Mouse (Mus musculus): ENCODE measurements at regions not wholly inside any gene's neighbourhood (a gene's known extent, or its start where the extent isn't known, plus 50 kb on each side); places are given as distances from the start of the nearest gene placed in this dataset.
A peak's percentile ranks its signal among the peaks of the same experiment; 100 is the strongest.
"Not testable (repeated sequence)": the region's sequence is repeated elsewhere in the genome, so short reads cannot be mapped to it uniquely, and the experiment has no call there.

DNA sequence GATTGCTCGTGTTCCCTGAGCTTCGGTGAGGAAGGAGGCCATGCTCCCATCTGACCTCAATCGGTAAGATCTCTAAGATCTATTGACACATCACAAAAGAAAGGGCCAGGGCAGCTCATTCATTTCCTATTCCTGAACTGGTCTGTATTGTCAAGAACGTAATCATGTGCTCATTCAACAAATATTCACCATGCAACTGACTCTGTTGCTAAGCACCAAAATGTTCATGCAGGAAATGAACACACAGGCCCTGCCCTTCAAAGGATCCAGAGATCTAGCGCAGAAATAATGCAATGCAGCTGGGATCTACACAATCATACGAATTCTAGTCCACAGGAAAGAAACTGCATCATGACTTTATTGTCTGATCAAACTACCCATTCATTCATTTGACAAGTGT lies 413.3 kb downstream of the Lrig3 start:
- no peak for DNase-seq (ENCODE audit: low read depth, low spot score)

DNA sequence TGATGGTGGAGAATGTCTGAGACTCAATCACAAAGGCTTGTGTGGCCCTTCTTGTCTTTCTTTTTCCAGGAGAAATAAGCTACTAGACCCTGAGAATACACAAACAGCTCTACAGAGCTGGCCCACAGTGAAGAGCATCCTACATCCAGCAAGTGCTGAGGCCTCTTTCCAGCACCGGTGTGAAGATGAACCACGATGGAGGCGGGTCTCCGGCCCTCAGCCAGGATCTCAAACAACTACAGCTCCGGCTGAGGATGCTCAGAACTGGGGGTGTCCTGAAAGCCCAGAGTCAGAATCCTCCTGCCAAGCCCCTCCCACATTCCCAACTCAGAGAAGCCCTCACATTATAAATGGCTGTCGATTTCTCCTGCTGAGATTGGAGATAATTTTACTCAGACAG lies 407.9 kb downstream of the Lrig3 start:
- DNase-seq (ENCODE audit: low read depth, low spot score) = no peak

DNA sequence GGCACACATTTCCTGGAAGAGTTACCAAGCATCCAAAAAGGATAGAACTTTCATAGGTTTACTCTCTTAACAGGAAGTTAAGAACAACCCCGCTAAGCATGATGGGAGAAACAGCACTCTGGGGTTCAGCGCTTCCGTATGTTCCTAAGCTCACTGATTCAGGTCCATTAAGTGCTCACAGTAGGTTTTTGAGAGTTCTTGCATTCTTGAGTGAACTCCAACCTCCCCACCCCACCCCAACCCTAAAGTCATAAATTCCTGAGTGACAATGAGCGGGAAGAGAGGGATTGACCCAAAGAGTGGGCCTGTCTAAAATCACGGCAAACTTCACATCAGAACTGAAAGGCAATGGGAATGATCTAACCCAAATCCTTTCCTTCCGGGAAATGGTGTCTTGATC lies 405.9 kb downstream of the Lrig3 start:
- DNase-seq (ENCODE audit: low read depth, low spot score) = no peak

DNA sequence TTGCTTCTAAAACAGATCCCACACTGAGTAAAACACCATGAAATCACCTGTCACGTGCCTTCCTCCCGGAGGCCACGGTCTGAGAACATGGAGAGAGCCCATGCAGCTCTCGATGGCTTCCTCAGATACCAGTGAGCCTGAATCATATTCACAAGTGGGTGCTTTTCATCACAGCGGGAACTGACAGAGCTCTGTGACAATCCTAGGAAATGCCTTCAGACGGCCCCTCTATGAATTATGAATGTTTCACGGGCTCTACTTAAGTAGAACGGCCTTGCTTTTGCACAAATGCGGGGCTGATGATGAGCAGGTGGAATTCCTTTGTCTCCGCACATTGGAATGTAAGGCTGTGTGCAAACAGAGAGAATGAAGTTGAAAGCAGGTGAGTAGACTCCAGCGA lies 383.1 kb downstream of the Lrig3 start:
- no peak for DNase-seq (ENCODE audit: low read depth, low spot score)

DNA sequence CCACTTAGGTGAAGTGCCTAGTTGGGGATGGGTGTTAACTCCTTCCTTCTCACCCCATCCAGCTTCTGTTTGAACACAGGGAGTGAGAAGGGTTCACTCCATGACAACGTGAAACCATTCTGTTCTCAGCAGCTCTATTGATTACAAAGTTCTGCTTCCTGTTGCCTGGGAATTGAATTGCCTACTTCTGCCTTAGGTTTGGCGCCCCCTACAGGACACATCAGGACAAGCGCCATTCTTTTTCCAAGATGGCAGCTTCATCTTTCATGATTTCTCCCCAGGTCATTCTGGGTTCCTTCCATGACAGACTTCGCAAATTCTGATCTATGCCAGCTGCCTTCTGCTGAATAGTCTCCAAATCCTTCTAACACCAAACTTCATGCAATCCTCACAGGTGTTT lies 371.5 kb downstream of the Lrig3 start:
- DNase-seq (ENCODE audit: low read depth, low spot score) = no peak

DNA sequence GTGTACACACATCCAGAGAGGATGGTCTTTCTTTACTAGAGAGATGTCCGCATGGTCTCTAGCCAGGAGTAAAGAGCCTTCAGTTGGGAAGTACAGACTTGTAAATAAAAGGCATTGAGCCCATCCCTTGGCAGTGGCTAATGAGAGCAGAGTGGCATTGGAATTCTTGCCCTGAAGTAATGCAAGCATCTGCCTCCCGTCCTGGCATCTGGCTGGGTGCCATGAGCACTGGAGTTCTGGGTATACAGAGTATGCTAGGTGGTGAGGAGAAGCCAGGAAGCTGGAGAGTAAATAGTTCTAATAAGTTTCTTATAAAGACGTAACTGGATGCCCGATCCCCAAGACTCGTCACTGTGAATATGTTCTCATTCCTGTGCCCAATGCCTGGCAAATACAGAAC lies 367.8 kb downstream of the Lrig3 start:
- DNase-seq (ENCODE audit: low read depth, low spot score) = no peak

DNA sequence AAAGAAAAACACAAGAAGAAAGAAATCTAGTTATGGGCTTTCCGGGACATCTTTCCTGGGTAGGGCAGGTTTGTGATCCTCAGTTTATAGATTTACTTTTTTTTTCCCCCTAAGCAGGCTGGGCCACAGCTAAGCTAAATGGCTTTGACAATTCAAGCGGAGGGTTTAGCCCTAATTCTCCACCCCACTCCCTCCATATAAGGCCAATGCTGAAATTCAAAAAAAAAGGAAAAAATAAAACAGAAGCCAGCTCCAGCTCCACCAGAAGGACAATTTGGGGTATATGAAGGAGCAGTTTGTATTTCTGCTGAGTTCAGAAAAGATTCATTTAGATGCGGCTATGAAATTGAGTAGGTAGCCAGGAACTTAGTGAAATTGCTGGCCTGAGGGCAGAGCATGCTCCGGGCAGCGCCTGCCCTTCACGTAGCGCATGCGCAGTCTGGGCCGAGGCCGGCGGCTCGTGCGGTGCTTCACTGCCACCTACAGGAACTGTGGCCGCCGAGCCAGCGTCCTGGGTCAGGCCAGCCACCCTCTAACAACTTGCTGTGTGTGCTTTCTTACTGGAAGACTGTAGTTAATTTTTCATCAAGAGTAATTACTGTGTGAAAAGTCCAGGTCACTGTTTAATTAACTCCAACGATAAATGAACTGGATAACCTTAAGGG lies 364.5 kb downstream of the Lrig3 start:
- DNase-seq (ENCODE audit: low read depth, low spot score) = peak; percentile 48

DNA sequence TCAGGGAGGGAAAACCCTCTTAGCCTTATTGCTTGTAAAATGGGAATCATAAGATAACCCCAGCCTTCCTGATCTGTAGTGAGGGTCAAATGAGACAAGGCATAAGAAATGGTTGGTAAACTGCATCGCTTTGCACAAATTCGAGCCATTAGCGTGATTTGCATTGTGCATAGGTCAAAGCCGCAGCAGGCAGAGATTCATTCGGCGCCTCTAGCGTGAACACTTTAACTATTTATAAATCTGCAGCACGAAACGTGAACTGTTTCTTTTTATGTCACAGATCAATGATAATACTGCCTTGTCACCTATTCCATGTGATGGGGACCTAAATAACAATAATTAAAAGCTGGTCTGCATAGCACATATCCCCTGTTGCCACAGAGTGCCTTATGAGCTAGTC lies 354.9 kb downstream of the Lrig3 start:
- DNase-seq (ENCODE audit: low read depth, low spot score) = no peak

DNA sequence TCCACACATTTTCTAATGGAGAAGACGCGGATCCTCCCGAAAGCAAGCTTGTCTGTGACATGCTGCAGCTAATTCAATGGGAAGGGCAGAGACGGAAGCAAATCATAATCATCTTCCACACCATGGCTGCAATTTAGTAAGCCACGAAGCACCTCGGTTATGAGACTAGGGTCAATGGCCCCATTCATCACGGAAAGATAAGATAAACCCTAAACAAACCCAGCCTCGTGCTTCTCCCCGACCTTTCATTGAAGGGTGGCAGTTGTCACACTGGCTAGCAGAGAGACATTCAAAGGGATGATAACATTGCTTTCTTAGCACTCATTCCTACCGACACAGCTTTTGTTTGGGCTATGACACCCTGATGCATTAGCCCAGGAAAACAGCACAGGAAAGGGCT lies 353.8 kb downstream of the Lrig3 start:
- no peak for DNase-seq (ENCODE audit: low read depth, low spot score)

DNA sequence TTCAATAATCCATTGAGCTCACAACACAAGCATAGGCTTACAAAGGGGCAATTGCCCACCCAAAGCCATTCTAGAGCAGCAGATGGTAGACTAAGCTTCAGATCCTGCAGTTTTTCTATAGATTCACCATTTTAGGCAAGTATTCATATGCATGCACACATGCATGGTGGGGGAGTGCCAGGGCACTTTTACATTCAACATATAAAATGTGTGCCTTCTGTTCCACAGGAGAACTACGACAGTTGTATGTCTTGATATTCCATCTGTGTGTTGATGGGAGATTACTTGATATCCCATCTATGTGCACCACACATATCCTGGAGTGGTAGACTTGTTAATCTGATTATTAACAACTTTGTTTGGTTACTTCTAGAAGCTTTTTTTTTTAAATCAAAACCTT lies 334.0 kb downstream of the Lrig3 start:
- DNase-seq (ENCODE audit: low read depth, low spot score) = no peak

DNA sequence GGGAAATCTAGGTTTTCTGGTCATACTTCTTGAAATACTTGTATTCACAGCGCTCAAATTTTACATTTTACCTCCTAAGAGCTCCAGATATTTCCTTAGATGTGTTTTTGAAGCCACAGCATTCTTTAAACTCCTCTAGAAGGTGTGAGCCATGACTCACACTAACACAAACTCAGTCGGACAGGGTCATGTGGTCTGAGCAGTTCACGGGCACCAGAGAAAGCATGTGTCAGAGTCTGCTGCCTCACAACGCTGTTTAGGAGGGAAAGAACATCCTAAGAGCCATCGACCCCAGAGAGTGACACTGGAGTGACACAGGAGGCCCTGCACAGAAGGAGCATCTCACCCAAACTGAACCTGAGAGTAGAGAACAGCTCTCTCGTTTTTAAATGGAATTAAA lies 332.2 kb downstream of the Lrig3 start:
- DNase-seq (ENCODE audit: low read depth, low spot score) = peak; percentile 65

DNA sequence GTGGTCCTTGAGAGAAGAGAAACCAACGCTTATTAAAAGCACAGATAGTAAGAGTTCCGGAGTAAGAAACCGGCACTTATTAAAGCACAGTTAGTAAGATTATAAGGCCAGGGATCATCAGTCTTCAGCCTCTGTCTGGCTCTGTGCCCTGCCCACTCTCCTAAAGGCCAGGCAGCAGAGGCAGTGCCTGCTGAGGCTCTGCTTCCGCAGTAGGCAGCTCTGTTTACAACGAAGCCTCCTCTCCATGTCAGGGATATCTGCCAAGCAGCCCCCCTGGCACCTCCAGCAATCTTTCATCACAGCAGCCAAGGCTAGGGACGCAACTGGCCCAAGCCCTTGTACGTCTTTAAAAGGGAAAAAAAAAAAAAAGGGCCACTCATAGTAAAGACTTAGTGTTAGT lies 329.9 kb downstream of the Lrig3 start:
- no peak for DNase-seq (ENCODE audit: low read depth, low spot score)

DNA sequence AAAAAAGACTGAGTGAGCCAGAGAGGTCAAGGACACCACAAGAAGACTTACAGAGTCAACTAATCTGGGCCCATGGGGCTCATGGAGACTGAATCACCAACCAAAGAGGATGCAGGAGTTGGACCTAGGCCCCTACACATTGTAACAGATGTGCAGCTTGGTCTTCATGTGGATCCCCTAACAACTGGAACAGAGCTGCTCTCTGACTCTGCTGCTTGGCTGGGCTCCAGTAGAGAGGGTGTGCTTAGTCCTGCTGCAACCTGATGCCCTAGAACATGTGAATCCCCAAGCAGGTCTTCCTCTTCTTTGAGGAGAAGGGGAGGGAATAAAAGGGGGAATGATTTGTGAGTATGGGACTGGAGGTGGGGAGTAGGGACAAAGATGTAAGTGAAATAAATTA lies 325.8 kb downstream of the Lrig3 start:
- peak; percentile 69 for DNase-seq (ENCODE audit: low read depth, low spot score)

DNA sequence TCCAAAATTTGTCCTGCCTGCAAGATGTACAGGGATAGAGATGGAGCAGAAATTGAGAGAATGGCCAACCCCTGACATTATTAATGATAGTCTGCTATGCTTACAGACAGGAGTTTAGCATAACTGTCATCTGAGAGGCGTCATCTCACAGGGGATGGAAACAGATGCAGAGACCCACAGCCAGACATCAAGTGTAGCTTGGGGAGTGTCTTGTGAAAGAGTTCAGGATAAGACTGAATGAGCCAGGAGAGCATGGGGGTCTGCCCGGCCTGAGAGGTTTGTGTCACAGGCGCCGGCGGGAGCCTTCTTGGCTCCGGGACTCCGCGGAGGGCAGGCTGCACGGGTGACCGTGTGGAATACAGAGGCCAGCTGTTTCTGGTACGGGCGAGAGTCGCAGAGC lies 319.1 kb downstream of the Lrig3 start:
- DNase-seq (ENCODE audit: low read depth, low spot score) = not testable (repeated sequence)

DNA sequence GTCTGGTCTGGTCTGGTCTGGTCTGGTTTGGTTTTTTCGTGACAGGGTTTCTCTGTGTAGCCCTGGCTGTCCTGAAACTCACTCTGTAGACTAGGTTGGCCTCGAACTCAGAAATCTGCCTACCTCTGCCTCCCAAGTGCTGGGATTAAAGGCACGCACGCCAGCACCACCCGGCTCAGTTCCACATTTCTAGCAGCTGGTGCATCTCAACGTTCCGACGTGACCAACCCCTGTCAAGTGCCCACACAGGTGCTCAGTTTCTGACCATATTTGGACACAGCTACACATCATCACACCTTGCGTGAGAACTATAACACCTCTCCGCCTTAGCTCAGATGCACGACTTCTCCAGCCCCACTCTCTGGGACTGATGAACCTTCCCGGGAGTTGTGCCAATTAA lies 304.4 kb downstream of the Lrig3 start:
- DNase-seq (ENCODE audit: low read depth, low spot score) = no peak

DNA sequence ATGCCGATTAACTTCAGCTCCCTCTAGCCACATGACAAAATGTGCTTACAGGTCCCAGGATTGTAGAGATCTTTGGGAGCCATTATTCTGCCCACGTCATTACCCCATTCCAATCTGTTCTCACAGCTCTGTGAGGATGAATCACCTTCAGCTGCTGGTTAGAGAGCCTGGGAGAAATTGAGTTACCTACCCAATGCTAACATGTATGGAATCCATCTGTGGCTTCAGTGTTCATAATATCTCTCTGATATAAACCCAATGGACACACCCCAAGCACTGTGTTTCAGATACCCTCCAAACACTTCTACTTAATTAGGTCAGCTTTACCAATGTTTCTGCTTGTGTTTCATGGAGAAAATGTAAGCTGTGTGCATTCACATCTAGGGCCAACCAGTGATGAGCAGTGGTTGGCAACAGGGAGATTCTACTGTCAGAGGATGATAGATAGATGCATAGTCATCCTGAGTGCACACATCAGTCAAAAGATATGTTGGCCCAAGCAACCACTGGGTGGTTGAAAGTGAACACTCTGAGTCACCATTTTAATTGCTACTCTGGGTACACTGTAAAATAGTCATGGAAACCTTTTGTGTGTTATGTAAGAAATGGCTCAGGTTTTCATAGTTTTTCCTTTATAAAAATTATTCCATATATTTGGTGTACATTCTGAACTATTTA lies 301.5 kb downstream of the Lrig3 start:
- peak; percentile 90 for DNase-seq (ENCODE audit: low read depth, low spot score)

DNA sequence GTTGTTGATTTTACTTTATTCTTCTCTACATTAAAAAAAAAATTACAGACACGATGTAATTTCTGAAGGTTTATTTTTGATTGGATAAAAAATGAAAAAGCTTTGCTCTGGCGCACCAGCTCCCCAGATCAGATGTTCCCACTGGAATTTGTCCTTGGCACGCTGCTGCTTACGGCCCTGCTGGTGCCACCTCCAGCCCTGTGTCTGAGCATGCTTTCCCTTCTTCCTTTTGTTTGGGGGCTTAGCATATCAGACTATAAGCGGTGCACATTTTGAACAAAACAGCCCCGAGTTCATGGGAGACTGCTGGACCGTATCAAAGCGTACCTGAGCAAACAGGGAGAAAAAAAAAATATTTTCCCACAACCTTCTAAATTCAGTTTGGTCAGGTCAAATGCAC lies 291.2 kb downstream of the Lrig3 start:
- no peak for DNase-seq (ENCODE audit: low read depth, low spot score)

DNA sequence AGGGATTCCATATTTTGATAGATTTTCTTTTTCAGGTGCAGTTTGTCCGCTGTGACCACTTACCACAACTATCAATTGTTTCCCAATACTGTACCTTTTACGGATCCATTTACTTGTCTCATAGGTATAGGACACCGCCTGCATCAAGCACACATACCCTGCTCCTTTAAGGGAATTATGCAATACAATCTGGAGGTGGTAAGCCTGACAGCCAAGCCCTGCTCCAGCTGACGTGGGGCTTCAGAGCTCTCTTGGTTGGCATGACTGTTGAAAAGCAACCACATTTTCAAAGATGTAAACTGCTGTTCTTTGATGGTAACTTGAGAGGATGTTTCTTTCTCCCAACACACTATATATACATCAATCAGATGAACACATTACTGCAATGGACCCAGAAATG lies 288.2 kb downstream of the Lrig3 start:
- DNase-seq (ENCODE audit: low read depth, low spot score) = no peak

DNA sequence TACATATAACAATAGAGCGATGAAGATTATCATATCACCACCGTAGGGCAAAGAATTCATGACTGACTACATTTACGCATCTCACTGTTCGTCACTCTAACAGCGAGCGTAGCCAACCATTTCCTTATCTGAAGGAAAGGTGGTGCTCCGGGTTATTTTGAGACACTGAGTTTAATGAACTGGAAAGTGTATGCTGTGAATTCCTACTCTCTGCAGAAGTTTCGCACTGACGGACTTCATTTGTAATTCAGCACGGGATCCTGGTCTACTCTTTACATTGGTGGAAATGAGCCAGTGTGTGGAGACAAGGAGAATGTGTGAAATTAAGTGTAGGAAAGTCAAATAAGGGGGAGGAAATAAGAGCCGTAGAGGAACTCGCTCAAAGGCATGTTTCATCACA lies 283.2 kb downstream of the Lrig3 start:
- DNase-seq (ENCODE audit: low read depth, low spot score) = no peak

DNA sequence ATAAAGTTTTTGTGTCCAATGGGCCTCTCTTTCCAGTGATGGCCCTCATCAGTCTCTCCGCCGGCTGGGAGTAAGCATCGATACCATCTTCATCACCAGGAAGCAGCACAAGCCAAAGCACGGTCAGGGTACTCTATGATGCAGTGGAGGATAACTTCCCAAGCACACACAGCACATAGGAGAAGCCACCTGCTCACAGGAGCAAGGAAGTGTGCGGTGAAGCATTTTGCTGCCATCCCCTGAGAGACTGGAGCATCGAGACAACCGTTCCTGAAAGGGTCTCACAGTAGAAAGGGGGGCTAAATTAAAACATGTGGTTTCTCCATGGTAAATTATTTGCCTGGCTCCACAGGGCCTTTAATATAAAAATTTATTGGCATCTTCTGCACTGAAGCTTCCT lies 277.1 kb downstream of the Lrig3 start:
- no peak for DNase-seq (ENCODE audit: low read depth, low spot score)

DNA sequence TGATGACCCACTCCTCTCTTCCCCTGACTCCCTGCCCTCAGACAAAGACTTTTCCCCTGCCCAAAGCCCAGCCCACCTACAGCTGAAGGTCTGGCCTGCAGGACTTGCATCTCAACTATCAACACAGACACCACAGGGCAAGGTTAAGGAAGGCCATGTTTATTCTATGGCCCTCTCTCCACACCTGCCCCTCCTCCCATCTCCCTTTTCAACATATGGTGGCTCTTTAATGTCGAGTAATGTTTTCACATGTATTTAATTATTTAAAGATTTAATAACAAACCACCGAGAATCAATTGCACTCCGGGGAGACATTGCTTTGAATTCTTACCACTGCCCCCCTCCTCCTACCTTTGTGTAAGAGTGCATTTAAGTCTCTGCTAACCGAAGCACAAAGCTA lies 273.6 kb downstream of the Lrig3 start:
- no peak for DNase-seq (ENCODE audit: low read depth, low spot score)
